Mouse (Mus musculus): ENCODE data around the gene Fam3b. TPM values are rescaled to one million over a fixed set of nuclear protein-coding genes. Genes with fewer than 3 reads are reported as not detected.

Gene Fam3b
- polyA plus RNA-seq, 1 experiment from 2014 or later: not detected

Other genes with a start within 250 kb of the Fam3b start
- gene Bace2, start 158.1 kb downstream of the Fam3b start, polyA plus RNA-seq (2014; fragmentation: Nextera tagmentation; extraction: Ambion mirVana): 3.9 and 4.4 TPM in 2 replicates
- 0.19 TPM in 1 of 2 replicates, not detected in the other for gene Mx1, start 51.9 kb downstream of the Fam3b start, polyA plus RNA-seq (2014; fragmentation: Nextera tagmentation; extraction: Ambion mirVana)
- 10.6 and 21.2 TPM in 2 replicates for gene Tmprss2, start 96.4 kb upstream of the Fam3b start, polyA plus RNA-seq (2014; fragmentation: Nextera tagmentation; extraction: Ambion mirVana)
- 4.6 and 7.7 TPM in 2 replicates for gene Ripk4, start 249.0 kb upstream of the Fam3b start, polyA plus RNA-seq (2014; fragmentation: Nextera tagmentation; extraction: Ambion mirVana)

All from kidney, embryonic 14.5 days (tissue).